Mouse (Mus musculus): Measurements from ENCODE around the gene Sox5.

- no peak for TF ChIP-seq CTCF (IDR thresholded peaks at IDR 0.05; ENCODE audit: low read depth)
- no peak for TF ChIP-seq EP300 (IDR thresholded peaks at IDR 0.05; ENCODE audit: low read depth)
These were observed 36.2 kb upstream of the Sox5 start for GRCm38 (mm10) chr6:144818016-144818415.

Measured in heart, postnatal 0 days (tissue).